Mouse (Mus musculus) thymus, adult 2 months (tissue): ENCODE data around the gene Tmem240.

ENCODE experiments used
- CTCF ChIP-seq: fragments of 200-500 bp; IDR thresholded peaks from 2 replicates; pipeline ENCODE4 v1.5.1; 2012; ENCODE audit warnings: mild to moderate bottlenecking, control low read depth, low read length, moderate library complexity, borderline replicate concordance; ENCODE audit not compliant: control insufficient read depth, poor library complexity, insufficient read depth; ENCODE audit errors: extremely low read depth
- POLR2A ChIP-seq: fragments of 200-500 bp; IDR thresholded peaks from 2 replicates; pipeline ENCODE4 v1.6.1; 2012; ENCODE audit warnings: mild to moderate bottlenecking, low read length, control low read depth, moderate library complexity; ENCODE audit not compliant: control insufficient read depth, poor library complexity, insufficient read depth; ENCODE audit errors: extremely low read depth

GRCm38 (mm10) chr4:155774280-155774754 is 39.7 kb downstream of the Tmem240 start, which contains the start of gene Vwa1:
- TF ChIP-seq CTCF (no peak), POLR2A (no peak)
